Comparison of ENCODE assay signal across 18 mouse cellular contexts in the genomic region with DNA sequence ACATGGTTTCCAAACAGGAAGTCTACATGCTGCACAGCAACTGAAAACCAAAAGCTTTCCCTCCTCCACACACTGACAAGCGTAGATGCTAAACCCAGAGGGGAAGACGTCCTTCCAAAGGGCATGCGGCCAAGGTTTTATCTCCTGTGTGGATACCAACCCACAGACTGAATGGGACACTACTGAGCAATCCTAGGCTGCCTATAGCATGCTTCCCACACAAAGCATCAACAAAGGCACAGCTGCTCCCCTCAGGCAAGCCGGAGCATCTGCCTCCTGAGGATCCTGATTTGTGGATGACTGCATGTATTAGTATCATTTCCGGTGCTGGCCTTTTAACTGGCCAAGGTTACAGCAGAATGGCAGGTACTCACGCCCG. TPM values are rescaled to one million over a fixed set of nuclear protein-coding genes. Genes with fewer than 3 reads are reported as not detected.
DNase-seq lines count a peak whose midpoint lies in the region; ATAC-seq lines count a peak whose summit lies in the region.
"Had no signal": no experiment of that assay in that cellular context is flagged by ENCODE, and none has a peak within 500 bp of the region (broad histone marks: within the 10 kb centered on the region; RNA-seq: fewer than 3 reads in every experiment).

No protein-coding gene starts in this region.

- no peaks in the 10 kb centered on the region for H3K9me3 ChIP-seq in midbrain, embryonic 15.5 days
- H3K9me3 ChIP-seq: embryonic facial prominence, embryonic 15.5 days had no signal

- H3K4me3 ChIP-seq in midbrain, embryonic 15.5 days: no peak overlapping the region
- H3K4me3 ChIP-seq: embryonic facial prominence, embryonic 15.5 days; myocyte had no signal

- ATAC-seq in midbrain, embryonic 15.5 days (replicated peaks): peak; percentile 62
- ATAC-seq: forebrain, embryonic 16.5 days had no signal

- H3K36me3 ChIP-seq in midbrain, embryonic 15.5 days (replicated peaks): peaks cover 30% of the 10 kb centered on the region

- no peaks in the 10 kb centered on the region for H3K4me1 ChIP-seq in midbrain, embryonic 15.5 days
- H3K4me1 ChIP-seq: embryonic facial prominence, embryonic 15.5 days had no signal

- 72% methylated on average over 7 of the region's 7 CpGs for WGBS in midbrain, embryonic 15.5 days

- H3K27ac ChIP-seq in midbrain, embryonic 15.5 days: no peak overlapping the region
- H3K27ac ChIP-seq: embryonic facial prominence, embryonic 15.5 days; liver, embryonic 14.5 days had no signal

- no peak overlapping the region for H3K9ac ChIP-seq in midbrain, embryonic 15.5 days
- H3K9ac ChIP-seq: embryonic facial prominence, embryonic 15.5 days; liver, embryonic 14.5 days had no signal

- H3K4me2 ChIP-seq in midbrain, embryonic 15.5 days: no peak overlapping the region
- H3K4me2 ChIP-seq: embryonic facial prominence, embryonic 15.5 days had no signal

- H3K27me3 ChIP-seq in midbrain, embryonic 15.5 days (replicated peaks): no peaks in the 10 kb centered on the region
- H3K27me3 ChIP-seq: embryonic facial prominence, embryonic 15.5 days had no signal

- DNase-seq in cerebellum, postnatal 10 days: peak; percentile 24
- no peak for DNase-seq in cerebellum, adult 9-11 months
- DNase-seq in left cerebral cortex, postnatal 36 days (ENCODE audit: low spot score in 2 of 2): peak; percentile 24 to 38
- no peak for DNase-seq in left cerebral cortex, postnatal 10 days (ENCODE audit: extremely low spot score in 1 of 2, low spot score in 2 of 2)
- peak; percentile 58 for DNase-seq in gonadal fat pad, adult 2 months (ENCODE audit: low read depth)
- no peak for DNase-seq in cerebellum, adult 8-10 months
- DNase-seq in kidney, adult 9 months: no peak
- DNase-seq: heart, postnatal 14 days; kidney, adult 8-10 months; lung, postnatal 36 days had no signal

- intact Hi-C loops in left cerebral cortex, postnatal 36 days (cut with DNase I): loop anchor here (5.0 kb wide), 1 partner anchor 109 kb away; no protein-coding TSS in a partner anchor
- intact Hi-C loops in left cerebral cortex, postnatal 10 days (cut with DNase I): loop anchor here (10.0 kb wide), 1 partner anchor 87 kb away; no protein-coding TSS in a partner anchor

RNA-seq across cellular contexts. Expression of a gene that starts 16.3 kb away (rescaled TPM):
- total RNA-seq in left cerebral cortex, postnatal 36 days (2021): 10 to 100 TPM; 24.0 to 27.5 TPM
- total RNA-seq in left cerebral cortex, postnatal 10 days (2021): 10 to 100 TPM; 22.1 to 23.3 TPM
- polyA plus RNA-seq in gonadal fat pad, adult 2 months (2012; rRNA removed): 24.4 and 38.7 TPM in 2 replicates
- polyA plus RNA-seq in midbrain, embryonic 15.5 days (2015; fragmentation: Nextera tagmentation; extraction: Ambion mirVana): 32.8 and 33.9 TPM in 2 replicates

RNA-seq across cellular contexts. Expression of a gene that starts 23.2 kb away (rescaled TPM):
- 1 to 10 TPM; 1.4 to 2.9 TPM for total RNA-seq in left cerebral cortex, postnatal 36 days (2021)
- 1 to 10 TPM; 2.5 to 3.4 TPM for total RNA-seq in left cerebral cortex, postnatal 10 days (2021)
- 1.9 and 3.9 TPM in 2 replicates for polyA plus RNA-seq in gonadal fat pad, adult 2 months (2012; rRNA removed)
- polyA plus RNA-seq in midbrain, embryonic 15.5 days (2015; fragmentation: Nextera tagmentation; extraction: Ambion mirVana): 2.1 TPM in 2 replicates
- total RNA-seq: adrenal gland, postnatal 4 days; granulocyte monocyte progenitor cell, adult 5-6 weeks; heart, postnatal 14 days had no signal
- polyA plus RNA-seq: liver, embryonic 14.5 days; myocyte; small intestine, adult 2 months had no signal

Comparison
In these comparisons a context has a peak if more than half of its experiments do, and no peak if none do; other contexts are left out.
1. DNase-seq: peak in cerebellum, postnatal 10 days (2 of 2), left cerebral cortex, postnatal 36 days (2 of 2) and gonadal fat pad, adult 2 months (single experiment); none in cerebellum, adult 9-11 months (single experiment), left cerebral cortex, postnatal 10 days (0 of 2), cerebellum, adult 8-10 months (single experiment) and kidney, adult 9 months (single experiment).